Mouse (Mus musculus): ENCODE measurements at regions not wholly inside any gene's neighbourhood (a gene's known extent, or its start where the extent isn't known, plus 50 kb on each side); places are given as distances from the start of the nearest gene placed in this dataset.
A peak's percentile ranks its signal among the peaks of the same experiment; 100 is the strongest.

GRCm38 (mm10) chr6:31846319-31846718 lies 203.7 kb upstream of the 1700012A03Rik start:
- no peaks in the 10 kb centered on the region for H3K4me1 ChIP-seq (ENCODE audit: control insufficient read depth, insufficient read depth, low read length)
- 78% methylated on average over 9 of the region's 9 CpGs for WGBS
- H3K4me3 ChIP-seq (replicated peaks; ENCODE audit: control insufficient read depth, low read depth, low read length), result no peak overlapping the region
- TF ChIP-seq POLR2A (IDR thresholded peaks at IDR 0.05; ENCODE audit: borderline replicate concordance, control insufficient read depth, low read depth, low read length) (no peak), CTCF (IDR thresholded peaks at IDR 0.05; ENCODE audit: control insufficient read depth, insufficient read depth, low read length) (no peak)
- H3K27ac ChIP-seq (ENCODE audit: control insufficient read depth, insufficient read depth, low read depth, low read length, poor library complexity), result no peak overlapping the region

DNA sequence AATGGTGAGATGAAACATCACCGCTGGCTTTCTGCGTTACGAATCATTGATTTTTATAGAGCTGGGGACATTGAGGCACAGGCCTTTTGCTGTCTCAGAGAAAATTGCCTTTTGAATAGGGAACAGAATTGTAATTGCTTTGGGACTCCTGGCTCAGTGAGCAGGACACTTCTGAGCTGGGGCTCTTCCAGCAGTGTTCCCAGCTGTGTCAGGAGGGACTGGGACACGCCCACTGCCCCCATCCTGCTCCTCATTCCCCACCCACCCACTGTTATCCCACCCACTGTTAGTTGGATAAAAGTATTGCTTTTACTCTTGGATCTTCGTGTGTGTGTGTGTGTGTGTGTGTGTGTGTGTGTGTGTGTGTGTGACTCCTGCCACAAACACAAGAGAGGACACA lies 204.4 kb upstream of the 1700012A03Rik start:
- WGBS, result 66% methylated on average over 5 of the region's 5 CpGs
- TF ChIP-seq CTCF (IDR thresholded peaks at IDR 0.05; ENCODE audit: control insufficient read depth, insufficient read depth, low read length) (no peak), POLR2A (IDR thresholded peaks at IDR 0.05; ENCODE audit: borderline replicate concordance, control insufficient read depth, low read depth, low read length) (no peak)
- no peak overlapping the region for H3K27ac ChIP-seq (ENCODE audit: control insufficient read depth, insufficient read depth, low read depth, low read length, poor library complexity)
- H3K4me3 ChIP-seq (replicated peaks; ENCODE audit: control insufficient read depth, low read depth, low read length), result no peak overlapping the region
- H3K4me1 ChIP-seq (ENCODE audit: control insufficient read depth, insufficient read depth, low read length), result no peaks in the 10 kb centered on the region

GRCm38 (mm10) chr6:31840621-31841020 lies 209.4 kb upstream of the 1700012A03Rik start:
- H3K27ac ChIP-seq (ENCODE audit: control insufficient read depth, insufficient read depth, low read depth, low read length, poor library complexity), result no peak overlapping the region
- no peak for TF ChIP-seq POLR2A (IDR thresholded peaks at IDR 0.05; ENCODE audit: borderline replicate concordance, control insufficient read depth, low read depth, low read length)
- no peaks in the 10 kb centered on the region for H3K4me1 ChIP-seq (ENCODE audit: control insufficient read depth, insufficient read depth, low read length)
- WGBS, result 84% methylated on average over 4 of the region's 4 CpGs
- H3K4me3 ChIP-seq (replicated peaks; ENCODE audit: control insufficient read depth, low read depth, low read length), result no peak overlapping the region

- 61% methylated on average over 1 of the region's 1 CpGs for WGBS
- TF ChIP-seq POLR2A (IDR thresholded peaks at IDR 0.05; ENCODE audit: borderline replicate concordance, control insufficient read depth, low read depth, low read length) (no peak), CTCF (IDR thresholded peaks at IDR 0.05; ENCODE audit: control insufficient read depth, insufficient read depth, low read length) (peak; percentile 30; the same call in 1 of the 2 replicates)
- H3K4me3 ChIP-seq (replicated peaks; ENCODE audit: control insufficient read depth, low read depth, low read length), result no peak overlapping the region
- H3K27ac ChIP-seq (ENCODE audit: control insufficient read depth, insufficient read depth, low read depth, low read length, poor library complexity), result no peak overlapping the region
- H3K4me1 ChIP-seq (ENCODE audit: control insufficient read depth, insufficient read depth, low read length), result no peaks in the 10 kb centered on the region
These were observed 211.5 kb upstream of the 1700012A03Rik start for GRCm38 (mm10) chr6:31838588-31838987.

- H3K4me1 ChIP-seq (ENCODE audit: control insufficient read depth, insufficient read depth, low read length), result no peaks in the 10 kb centered on the region
- TF ChIP-seq CTCF (IDR thresholded peaks at IDR 0.05; ENCODE audit: control insufficient read depth, insufficient read depth, low read length) (no peak), POLR2A (IDR thresholded peaks at IDR 0.05; ENCODE audit: borderline replicate concordance, control insufficient read depth, low read depth, low read length) (no peak)
- no peak overlapping the region for H3K4me3 ChIP-seq (replicated peaks; ENCODE audit: control insufficient read depth, low read depth, low read length)
- H3K27ac ChIP-seq (ENCODE audit: control insufficient read depth, insufficient read depth, low read depth, low read length, poor library complexity), result no peak overlapping the region
These were observed 214.3 kb upstream of the 1700012A03Rik start for GRCm38 (mm10) chr6:31835795-31836194.

DNA sequence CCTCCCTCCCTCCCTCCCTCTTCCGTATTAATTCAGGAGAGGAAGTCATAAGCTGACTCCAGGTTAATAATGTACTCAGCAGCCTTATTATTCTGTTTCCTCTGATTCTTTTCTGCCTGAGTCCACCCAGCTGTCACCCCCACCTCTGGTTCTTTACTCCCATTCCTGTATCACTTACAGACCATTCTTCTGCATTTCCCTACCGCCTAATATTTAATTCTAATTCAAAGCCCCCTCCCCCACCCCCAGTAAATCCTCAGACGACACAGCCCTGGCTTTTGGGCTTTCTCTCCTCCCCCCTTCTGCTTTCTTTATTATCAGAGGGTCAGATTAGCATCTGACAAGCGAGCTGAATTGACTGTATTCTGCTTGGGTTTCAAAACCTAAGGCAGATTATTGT lies 215.5 kb upstream of the 1700012A03Rik start:
- TF ChIP-seq CTCF (IDR thresholded peaks at IDR 0.05; ENCODE audit: control insufficient read depth, insufficient read depth, low read length) (no peak), POLR2A (IDR thresholded peaks at IDR 0.05; ENCODE audit: borderline replicate concordance, control insufficient read depth, low read depth, low read length) (no peak)
- H3K27ac ChIP-seq (ENCODE audit: control insufficient read depth, insufficient read depth, low read depth, low read length, poor library complexity), result no peak overlapping the region
- no peak overlapping the region for H3K4me3 ChIP-seq (replicated peaks; ENCODE audit: control insufficient read depth, low read depth, low read length)
- WGBS, result 17% methylated on average over 3 of the region's 4 CpGs
- no peaks in the 10 kb centered on the region for H3K4me1 ChIP-seq (ENCODE audit: control insufficient read depth, insufficient read depth, low read length)

DNA sequence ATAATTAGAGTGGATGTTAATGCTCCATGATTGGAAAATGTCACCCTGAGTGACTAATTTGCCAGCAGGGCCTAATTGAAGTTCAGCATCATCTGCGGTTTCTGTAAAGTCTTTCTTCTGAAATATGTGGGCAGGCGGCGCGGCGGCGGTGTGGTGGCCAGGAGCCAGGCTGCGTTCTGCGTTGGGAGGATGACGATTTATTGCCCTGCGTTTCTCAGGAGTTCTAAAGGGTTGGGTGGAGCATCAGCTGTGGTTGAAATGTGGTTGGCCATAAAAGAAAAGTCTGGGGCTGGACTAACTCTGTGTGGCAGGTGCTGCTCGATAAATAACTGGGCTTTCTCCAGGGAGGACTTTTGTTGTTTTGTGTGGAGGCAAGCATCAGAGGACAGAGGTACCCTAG lies 219.4 kb upstream of the 1700012A03Rik start:
- Histone ChIP-seq H3K4me1 (ENCODE audit: control insufficient read depth, insufficient read depth, low read length) (no peaks in the 10 kb centered on the region), H3K27ac (ENCODE audit: control insufficient read depth, insufficient read depth, low read depth, low read length, poor library complexity) (no peak overlapping the region), H3K4me3 (replicated peaks; ENCODE audit: control insufficient read depth, low read depth, low read length) (no peak overlapping the region)
- TF ChIP-seq CTCF (IDR thresholded peaks at IDR 0.05; ENCODE audit: control insufficient read depth, insufficient read depth, low read length), result no peak
- 47% methylated on average over 11 of the region's 11 CpGs for WGBS

- Histone ChIP-seq H3K4me1 (ENCODE audit: control insufficient read depth, insufficient read depth, low read length) (no peaks in the 10 kb centered on the region), H3K27ac (ENCODE audit: control insufficient read depth, insufficient read depth, low read depth, low read length, poor library complexity) (no peak overlapping the region), H3K4me3 (replicated peaks; ENCODE audit: control insufficient read depth, low read depth, low read length) (no peak overlapping the region)
- WGBS, result 71% methylated on average over 5 of the region's 5 CpGs
- TF ChIP-seq POLR2A (IDR thresholded peaks at IDR 0.05; ENCODE audit: borderline replicate concordance, control insufficient read depth, low read depth, low read length) (no peak), CTCF (IDR thresholded peaks at IDR 0.05; ENCODE audit: control insufficient read depth, insufficient read depth, low read length) (no peak)
These were observed 226.4 kb upstream of the 1700012A03Rik start for GRCm38 (mm10) chr6:31823616-31824015.

All from bone marrow, adult 2 months (tissue).